Mouse (Mus musculus) R1 (cell line): ENCODE data around the gene Speer1.
"Not testable (repeated sequence)": the region's sequence is repeated elsewhere in the genome, so short reads cannot be mapped to it uniquely, and the experiment has no call there.

ENCODE experiments used
- DNase-seq: peaks from one replicate; pipeline ENCODE4 v3.0.0-alpha.2; 2018; ENCODE audit warnings: low read depth, low spot score

Speer1 gene

GRCm38 (mm10) chr5:11341216-11341615 lies at the start of gene Speer1:
Gene Speer1, plus strand, starts transcription at chr5:11341516.
- DNase-seq: not testable (repeated sequence)
